Mouse (Mus musculus): ENCODE results near the gene Oard1.

GRCm38 (mm10) chr17:48362346-48362745 is 47.5 kb upstream of the Oard1 start:
- TF ChIP-seq CTCF (IDR thresholded peaks at IDR 0.05; ENCODE audit: low read depth, low read length) (no peak), POLR2A (IDR thresholded peaks at IDR 0.05; ENCODE audit: borderline replicate concordance, low read depth, low read length) (no peak)

All from bone marrow macrophage, adult 2 months (primary cell).